ENCODE assay signal across 8 mouse cellular contexts in the genomic region with DNA sequence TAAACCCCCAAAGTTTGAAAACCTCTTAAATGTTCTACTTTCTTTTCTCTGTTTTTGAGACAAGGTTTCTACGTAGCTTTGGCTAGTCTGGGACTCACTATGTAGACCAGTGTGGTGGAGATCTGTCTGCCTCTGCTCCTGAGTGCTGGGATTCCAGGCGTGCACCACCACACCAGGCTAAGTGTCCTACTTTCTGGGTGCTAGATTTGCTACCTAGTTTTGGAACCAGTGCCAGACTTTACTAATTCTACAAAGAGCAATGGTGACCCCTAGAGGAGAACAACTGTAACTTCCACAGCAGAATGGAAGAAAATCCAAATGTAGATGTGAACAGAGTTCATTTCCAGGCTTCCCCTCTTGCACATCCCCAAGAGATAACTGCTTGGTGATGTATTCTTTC. TPM values are rescaled to one million over a fixed set of nuclear protein-coding genes. Genes with fewer than 3 reads are reported as not detected.
DNase-seq lines count a peak whose midpoint lies in the region; ATAC-seq and TF ChIP-seq lines count a peak whose summit lies in the region.

No protein-coding gene starts in this region.

- TF ChIP-seq CTCF in lung, adult 2 months (IDR thresholded peaks at IDR 0.05; ENCODE audit: insufficient read depth, low read length) = peak; percentile 49; the same call in 1 of the 2 replicates

- ATAC-seq in intestine, embryonic 14.5 days (replicated peaks; ENCODE audit: low FRiP score, low TSS enrichment, low read depth) = no peak; the same call in 1 of the 2 replicates
- ATAC-seq in intestine, embryonic 16.5 days = no peak

- H3K4me1 ChIP-seq in intestine, embryonic 14.5 days (replicated peaks; ENCODE audit: control insufficient read depth, insufficient read depth, low read length) = no peaks in the 10 kb centered on the region
- no peaks in the 10 kb centered on the region for H3K4me1 ChIP-seq in intestine, embryonic 16.5 days (ENCODE audit: control insufficient read depth, insufficient read depth, low read length)
- no peaks in the 10 kb centered on the region for H3K4me1 ChIP-seq in lung, adult 2 months (ENCODE audit: control insufficient read depth, insufficient read depth, low read length)

- H3K4me3 ChIP-seq in intestine, embryonic 14.5 days (ENCODE audit: low read depth, low read length) = no peak overlapping the region
- H3K4me3 ChIP-seq in intestine, embryonic 16.5 days (ENCODE audit: low read length) = no peak overlapping the region
- no peak overlapping the region for H3K4me3 ChIP-seq in lung, adult 2 months (replicated peaks; ENCODE audit: extremely low read depth, low read depth, low read length)

- no peak for TF ChIP-seq POLR2A in lung, adult 2 months (IDR thresholded peaks at IDR 0.05; ENCODE audit: borderline replicate concordance, extremely low read depth, low read depth, low read length)

- H3K4me2 ChIP-seq in intestine, embryonic 14.5 days (ENCODE audit: low read length) = no peak overlapping the region
- no peak overlapping the region for H3K4me2 ChIP-seq in intestine, embryonic 16.5 days (ENCODE audit: low read depth, low read length)

- H3K36me3 ChIP-seq in intestine, embryonic 14.5 days (ENCODE audit: control insufficient read depth, insufficient read depth, low read length) = 0 out of 2 replicates have a peak, but pooled peaks cover 7% of the 10 kb centered on the region
- no peaks in the 10 kb centered on the region for H3K36me3 ChIP-seq in intestine, embryonic 16.5 days (ENCODE audit: control insufficient read depth, insufficient read depth, low read length)

- H3K27ac ChIP-seq in intestine, embryonic 14.5 days (ENCODE audit: low read depth) = no peak overlapping the region
- H3K27ac ChIP-seq in intestine, embryonic 16.5 days (ENCODE audit: low read length) = no peak overlapping the region

- intact Hi-C loops in gastrocnemius, postnatal 14 days (cut with DNase I; ENCODE audit: low total_unique reads) = loop anchor here (2.0 to 10.0 kb wide), 2 partner anchors 87 to 187 kb away; no protein-coding TSS in a partner anchor

- H3K27me3 ChIP-seq in intestine, embryonic 14.5 days (replicated peaks; ENCODE audit: control insufficient read depth, insufficient read depth, low read length) = no peaks in the 10 kb centered on the region
- H3K27me3 ChIP-seq in intestine, embryonic 16.5 days (replicated peaks; ENCODE audit: control insufficient read depth, insufficient read depth, low read length) = no peaks in the 10 kb centered on the region

- H3K9me3 ChIP-seq in intestine, embryonic 14.5 days (ENCODE audit: control insufficient read depth, low read length) = no peaks in the 10 kb centered on the region
- H3K9me3 ChIP-seq in intestine, embryonic 16.5 days (ENCODE audit: control insufficient read depth, low read length) = no peaks in the 10 kb centered on the region

- no peak overlapping the region for H3K9ac ChIP-seq in intestine, embryonic 14.5 days (ENCODE audit: low read length)
- H3K9ac ChIP-seq in intestine, embryonic 16.5 days (ENCODE audit: low read depth, low read length) = no peak overlapping the region

- 50% methylated on average over 2 of the region's 2 CpGs for WGBS in intestine, embryonic 14.5 days
- WGBS in intestine, embryonic 16.5 days = 50% methylated on average over 2 of the region's 2 CpGs
- WGBS in lung, adult 2 months = 47% methylated on average over 2 of the region's 2 CpGs

- peak; percentile 54 for DNase-seq in intestine, embryonic 14.5 days (ENCODE audit: low spot score)
- DNase-seq in CD4-positive helper T cell, adult 2 months (ENCODE audit: low read depth, low spot score) = peak; percentile 59
- DNase-seq in T-cell, adult 2 months (ENCODE audit: low spot score) = peak; percentile 50
- DNase-seq in embryo, embryonic 11 days = peak; percentile 75
- peak; percentile 17 for DNase-seq in lung, adult 2 months
- DNase-seq in frontal cortex, postnatal 10 days (ENCODE audit: low spot score in 2 of 2) = no peak
- DNase-seq in gastrocnemius, postnatal 14 days = no peak

RNA-seq across cellular contexts. Expression of gene Vps45, which starts 6.4 kb away (rescaled TPM):
- 20.6 and 25.8 TPM in 2 replicates for polyA plus RNA-seq in intestine, embryonic 14.5 days (2014; fragmentation: Nextera tagmentation; extraction: Ambion mirVana)
- 28.0 and 28.5 TPM in 2 replicates for polyA plus RNA-seq in intestine, embryonic 16.5 days (2015; fragmentation: Nextera tagmentation; extraction: Ambion mirVana)
- polyA plus RNA-seq in lung, adult 2 months (2012; rRNA removed) = 3.6 and 4.7 TPM in 2 replicates
- 10 to 100 TPM; 21.4 to 23.6 TPM for total RNA-seq in gastrocnemius, postnatal 14 days (2021)

RNA-seq across cellular contexts. Expression of gene Otud7b, which starts 52.5 kb away (rescaled TPM):
- 14.0 and 14.8 TPM in 2 replicates for polyA plus RNA-seq in intestine, embryonic 14.5 days (2014; fragmentation: Nextera tagmentation; extraction: Ambion mirVana)
- 14.7 and 15.5 TPM in 2 replicates for polyA plus RNA-seq in intestine, embryonic 16.5 days (2015; fragmentation: Nextera tagmentation; extraction: Ambion mirVana)
- 25.6 and 38.7 TPM in 2 replicates for polyA plus RNA-seq in lung, adult 2 months (2012; rRNA removed)
- 10 to 100 TPM; 44.4 to 44.7 TPM for total RNA-seq in gastrocnemius, postnatal 14 days (2021)

RNA-seq across cellular contexts. Expression of gene Plekho1, which starts 56.0 kb away (rescaled TPM):
- polyA plus RNA-seq in intestine, embryonic 14.5 days (2014; fragmentation: Nextera tagmentation; extraction: Ambion mirVana) = 33.3 and 35.0 TPM in 2 replicates
- polyA plus RNA-seq in intestine, embryonic 16.5 days (2015; fragmentation: Nextera tagmentation; extraction: Ambion mirVana) = 17.3 and 17.7 TPM in 2 replicates
- 55.7 and 82.7 TPM in 2 replicates for polyA plus RNA-seq in lung, adult 2 months (2012; rRNA removed)
- 10 to 100 TPM; 30.0 to 50.8 TPM for total RNA-seq in gastrocnemius, postnatal 14 days (2021)

Comparison
In these comparisons a context has a peak if more than half of its experiments do, and no peak if none do; other contexts are left out.
1. DNase-seq: peak in intestine, embryonic 14.5 days (single experiment), CD4-positive helper T cell, adult 2 months (single experiment), T-cell, adult 2 months (single experiment), embryo, embryonic 11 days (single experiment) and lung, adult 2 months (single experiment); none in frontal cortex, postnatal 10 days (0 of 2) and gastrocnemius, postnatal 14 days (single experiment).